Mouse (Mus musculus): ENCODE data around the gene 2900011O08Rik. TPM values are rescaled to one million over a fixed set of nuclear protein-coding genes. Genes with fewer than 3 reads are reported as not detected.

The 2900011O08Rik gene
- polyA plus RNA-seq (2012; ENCODE audit: insufficient read depth, insufficient read length, missing spikeins) = not detected in 2 replicates

GRCm38 (mm10) chr16:13986574-13987478 lies at the start of gene 2900011O08Rik, which contains the start of gene Ifitm7:
Gene 2900011O08Rik (plus strand): TSS chr16:13986604.
Gene Ifitm7 (minus strand): TSS chr16:13986888.
- no peaks in the 10 kb centered on the region for H3K4me1 ChIP-seq (ENCODE audit: control insufficient read depth, insufficient read depth, low read length)
- peak within 1 kb of the TSS; percentile 47 for H3K4me3 ChIP-seq (ENCODE audit: insufficient read depth, low read length)
- no peak within 1 kb of the TSS for H3K27ac ChIP-seq (ENCODE audit: insufficient read depth, low read depth, low read length)
- TF ChIP-seq CTCF (IDR thresholded peaks at IDR 0.05; ENCODE audit: low read depth, low read length) (no peak), POLR2A (IDR thresholded peaks at IDR 0.05; ENCODE audit: borderline replicate concordance, low read depth, low read length) (no peak)

GRCm38 (mm10) chr16:13940139-13940846 lies 46.1 kb upstream of the 2900011O08Rik start:
- peaks cover 5% of the 10 kb centered on the region for H3K4me1 ChIP-seq (ENCODE audit: control insufficient read depth, insufficient read depth, low read length)
- no peak for TF ChIP-seq CTCF (IDR thresholded peaks at IDR 0.05; ENCODE audit: low read depth, low read length)
- TF ChIP-seq POLR2A (IDR thresholded peaks at IDR 0.05; ENCODE audit: borderline replicate concordance, low read depth, low read length) = no peak
- H3K4me3 ChIP-seq (ENCODE audit: insufficient read depth, low read length) = peak overlapping the region; percentile 54
- no peak overlapping the region for H3K27ac ChIP-seq (ENCODE audit: insufficient read depth, low read depth, low read length)

GRCm38 (mm10) chr16:13940847-13941395 lies 45.5 kb upstream of the 2900011O08Rik start:
- H3K27ac ChIP-seq (ENCODE audit: insufficient read depth, low read depth, low read length) = no peak overlapping the region
- H3K4me3 ChIP-seq (ENCODE audit: insufficient read depth, low read length) = peak overlapping the region; percentile 54
- TF ChIP-seq POLR2A (IDR thresholded peaks at IDR 0.05; ENCODE audit: borderline replicate concordance, low read depth, low read length) = no peak
- no peak for TF ChIP-seq CTCF (IDR thresholded peaks at IDR 0.05; ENCODE audit: low read depth, low read length)
- H3K4me1 ChIP-seq (ENCODE audit: control insufficient read depth, insufficient read depth, low read length) = peaks cover 5% of the 10 kb centered on the region

- Histone ChIP-seq H3K4me3 (ENCODE audit: insufficient read depth, low read length) (no peak overlapping the region), H3K27ac (ENCODE audit: insufficient read depth, low read depth, low read length) (no peak overlapping the region), H3K4me1 (ENCODE audit: control insufficient read depth, insufficient read depth, low read length) (peaks cover 5% of the 10 kb centered on the region)
- TF ChIP-seq CTCF (IDR thresholded peaks at IDR 0.05; ENCODE audit: low read depth, low read length) = no peak
- TF ChIP-seq POLR2A (IDR thresholded peaks at IDR 0.05; ENCODE audit: borderline replicate concordance, low read depth, low read length) = no peak
These were observed 42.2 kb upstream of the 2900011O08Rik start for GRCm38 (mm10) chr16:13944178-13944577.

- H3K4me3 ChIP-seq (ENCODE audit: insufficient read depth, low read length) = no peak overlapping the region
- peaks cover 5% of the 10 kb centered on the region for H3K4me1 ChIP-seq (ENCODE audit: control insufficient read depth, insufficient read depth, low read length)
- no peak overlapping the region for H3K27ac ChIP-seq (ENCODE audit: insufficient read depth, low read depth, low read length)
- TF ChIP-seq POLR2A (IDR thresholded peaks at IDR 0.05; ENCODE audit: borderline replicate concordance, low read depth, low read length) (no peak), CTCF (IDR thresholded peaks at IDR 0.05; ENCODE audit: low read depth, low read length) (no peak)
These were observed 41.7 kb upstream of the 2900011O08Rik start for GRCm38 (mm10) chr16:13944752-13945151.

- no peak for TF ChIP-seq POLR2A (IDR thresholded peaks at IDR 0.05; ENCODE audit: borderline replicate concordance, low read depth, low read length)
- TF ChIP-seq CTCF (IDR thresholded peaks at IDR 0.05; ENCODE audit: low read depth, low read length) = no peak
- Histone ChIP-seq H3K4me1 (ENCODE audit: control insufficient read depth, insufficient read depth, low read length) (peaks cover 5% of the 10 kb centered on the region), H3K4me3 (ENCODE audit: insufficient read depth, low read length) (no peak overlapping the region), H3K27ac (ENCODE audit: insufficient read depth, low read depth, low read length) (no peak overlapping the region)
These were observed 41.3 kb upstream of the 2900011O08Rik start for GRCm38 (mm10) chr16:13945153-13945552.

GRCm38 (mm10) chr16:13946306-13946705 lies 40.1 kb upstream of the 2900011O08Rik start:
- Histone ChIP-seq H3K4me3 (ENCODE audit: insufficient read depth, low read length) (no peak overlapping the region), H3K27ac (ENCODE audit: insufficient read depth, low read depth, low read length) (no peak overlapping the region), H3K4me1 (ENCODE audit: control insufficient read depth, insufficient read depth, low read length) (peaks cover 5% of the 10 kb centered on the region)
- TF ChIP-seq CTCF (IDR thresholded peaks at IDR 0.05; ENCODE audit: low read depth, low read length) (no peak), POLR2A (IDR thresholded peaks at IDR 0.05; ENCODE audit: borderline replicate concordance, low read depth, low read length) (no peak)

GRCm38 (mm10) chr16:13951245-13951644 lies 35.2 kb upstream of the 2900011O08Rik start:
- Histone ChIP-seq H3K4me1 (ENCODE audit: control insufficient read depth, insufficient read depth, low read length) (no peaks in the 10 kb centered on the region), H3K27ac (ENCODE audit: insufficient read depth, low read depth, low read length) (no peak overlapping the region), H3K4me3 (ENCODE audit: insufficient read depth, low read length) (no peak overlapping the region)
- TF ChIP-seq CTCF (IDR thresholded peaks at IDR 0.05; ENCODE audit: low read depth, low read length) (no peak), POLR2A (IDR thresholded peaks at IDR 0.05; ENCODE audit: borderline replicate concordance, low read depth, low read length) (no peak)

GRCm38 (mm10) chr16:13962053-13962452 lies 24.4 kb upstream of the 2900011O08Rik start:
- H3K27ac ChIP-seq (ENCODE audit: insufficient read depth, low read depth, low read length) = no peak overlapping the region
- no peak for TF ChIP-seq POLR2A (IDR thresholded peaks at IDR 0.05; ENCODE audit: borderline replicate concordance, low read depth, low read length)
- TF ChIP-seq CTCF (IDR thresholded peaks at IDR 0.05; ENCODE audit: low read depth, low read length) = no peak
- H3K4me1 ChIP-seq (ENCODE audit: control insufficient read depth, insufficient read depth, low read length) = peaks cover 2% of the 10 kb centered on the region; the same call in 1 of the 2 replicates
- H3K4me3 ChIP-seq (ENCODE audit: insufficient read depth, low read length) = no peak overlapping the region

Measured in bone marrow macrophage, adult 2 months (primary cell).